Mouse (Mus musculus) small intestine, adult 2 months (tissue): ENCODE results near the gene Donson. TPM values are rescaled to one million over a fixed set of nuclear protein-coding genes. Genes with fewer than 3 reads are reported as not detected.

Experiments
- H3K27ac ChIP-seq: fragments of 200-500 bp; 2 replicates; pipeline ENCODE4 v1.5.1; 2012; ENCODE audit warnings: low read depth, low read length, control low read depth, inconsistent platforms; ENCODE audit not compliant: insufficient read depth
- H3K27me3 ChIP-seq: fragments of 200-500 bp; 2 replicates; pipeline ENCODE4 v1.6.1; 2012; ENCODE audit warnings: mild to moderate bottlenecking, moderate library complexity, low read length, inconsistent platforms; ENCODE audit not compliant: control insufficient read depth, insufficient read depth
- H3K36me3 ChIP-seq: fragments of 200-500 bp; 2 replicates; pipeline ENCODE4 v1.6.1; 2012; ENCODE audit warnings: mild to moderate bottlenecking, low read length, control low read depth, inconsistent platforms; ENCODE audit not compliant: control insufficient read depth, insufficient read depth
- H3K4me1 ChIP-seq: fragments of 200-500 bp; 2 replicates; pipeline ENCODE4 v1.6.1; 2012; ENCODE audit warnings: low read length, inconsistent platforms, mixed read lengths; ENCODE audit not compliant: control insufficient read depth, insufficient read depth, insufficient read length
- H3K4me3 ChIP-seq: fragments of 200-500 bp; 2 replicates; pipeline ENCODE4 v1.5.1; 2012; ENCODE audit warnings: low read depth, mild to moderate bottlenecking, control low read depth, inconsistent platforms, low read length, moderate library complexity
- CTCF ChIP-seq: fragments of 200-500 bp; IDR thresholded peaks from 2 replicates; pipeline ENCODE4 v1.5.1; 2012; ENCODE audit warnings: low read depth, mild to moderate bottlenecking, control low read depth, inconsistent platforms, low read length, moderate library complexity, mixed read lengths; ENCODE audit not compliant: insufficient replicate concordance, insufficient read length; ENCODE audit errors: extremely low read depth
- POLR2A ChIP-seq: fragments of 200-500 bp; IDR thresholded peaks from 2 replicates; pipeline ENCODE4 v1.6.1; 2012; ENCODE audit warnings: low read depth, mild to moderate bottlenecking, control low read depth, inconsistent platforms, low read length, moderate library complexity
- WGBS: fragments of 180-500 bp; shearing (Covaris S2); methylation state at CpG from one replicate; pipeline ENCODE4 v1.1.7; 2018; 5-methylcytosine and 5-hydroxymethylcytosine counted together
- polyA plus RNA-seq: library from polyadenylated mRNA; depleted of rRNA; stranded (reverse); fragments of >200 nt; gene quantifications from 2 replicates; pipeline ENCODE4 v1.2.3, GENCODE M21; 2012

Donson gene
- polyA plus RNA-seq, 1 experiment = 8.6 TPM

- TF ChIP-seq POLR2A = no peak
- H3K36me3 ChIP-seq = peaks cover 81% of the 10 kb centered on the region
- WGBS = 70% methylated on average over 1 of the region's 1 CpGs
Observed at GRCm38 (mm10) chr16:91661397-91661796, 27.2 kb downstream of the Donson start.

DNA sequence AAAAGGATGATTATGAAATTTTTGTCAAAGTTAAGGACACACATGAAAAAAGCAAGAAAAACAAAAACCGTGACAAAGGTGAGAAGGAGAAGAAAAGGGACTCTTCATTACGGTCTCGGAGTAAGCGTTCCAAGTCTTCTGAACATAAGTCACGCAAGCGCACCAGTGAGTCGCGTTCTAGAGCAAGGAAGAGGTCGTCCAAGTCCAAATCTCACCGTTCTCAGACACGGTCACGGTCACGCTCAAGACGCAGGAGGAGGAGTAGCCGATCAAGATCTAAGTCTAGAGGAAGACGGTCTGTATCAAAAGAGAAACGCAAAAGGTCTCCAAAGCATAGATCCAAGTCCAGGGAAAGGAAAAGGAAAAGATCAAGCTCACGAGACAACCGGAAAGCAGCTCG is 28.8 kb downstream of the Donson start:
- H3K36me3 ChIP-seq = peaks cover 84% of the 10 kb centered on the region
- H3K27me3 ChIP-seq = no peaks in the 10 kb centered on the region
- no peaks in the 10 kb centered on the region for H3K4me1 ChIP-seq
- H3K4me3 ChIP-seq = no peak overlapping the region
- 96% methylated on average over 20 of the region's 20 CpGs for WGBS
- no peak for TF ChIP-seq CTCF
- no peak for TF ChIP-seq POLR2A
- no peak overlapping the region for H3K27ac ChIP-seq

More at GRCm38 (mm10) chr16:91661397-91661796, 27.2 kb downstream of the Donson start:
- Histone ChIP-seq H3K4me3 (no peak overlapping the region), H3K27me3 (no peaks in the 10 kb centered on the region), H3K4me1 (no peaks in the 10 kb centered on the region), H3K27ac (no peak overlapping the region)

DNA sequence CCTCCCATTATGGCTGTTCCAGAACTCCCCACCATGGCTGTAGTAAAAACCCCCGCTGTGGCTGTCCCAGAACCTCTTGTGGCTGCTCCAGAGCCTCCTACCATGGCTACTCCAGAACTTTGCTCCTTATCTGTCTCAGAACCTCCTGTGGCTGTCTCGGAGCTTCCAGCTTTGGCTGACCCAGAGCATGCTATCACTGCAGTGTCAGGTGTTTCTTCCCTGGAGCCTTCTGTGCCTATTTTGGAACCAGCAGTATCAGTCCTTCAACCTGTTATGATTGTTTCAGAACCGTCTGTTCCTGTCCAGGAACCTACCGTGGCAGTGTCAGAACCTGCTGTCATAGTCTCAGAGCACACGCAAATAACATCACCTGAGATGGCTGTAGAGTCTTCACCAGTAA is 30.1 kb downstream of the Donson start:
- Histone ChIP-seq H3K36me3 (peaks cover 81% of the 10 kb centered on the region), H3K4me3 (no peak overlapping the region), H3K4me1 (no peaks in the 10 kb centered on the region), H3K27ac (no peak overlapping the region), H3K27me3 (no peaks in the 10 kb centered on the region)
- WGBS = 92% methylated on average over 5 of the region's 5 CpGs
- TF ChIP-seq CTCF (no peak), POLR2A (no peak)

- TF ChIP-seq CTCF (no peak), POLR2A (no peak)
- WGBS = 97% methylated on average over 17 of the region's 17 CpGs
- H3K27me3 ChIP-seq = no peaks in the 10 kb centered on the region
- peaks cover 80% of the 10 kb centered on the region for H3K36me3 ChIP-seq
- no peaks in the 10 kb centered on the region for H3K4me1 ChIP-seq
- H3K4me3 ChIP-seq = no peak overlapping the region
- no peak overlapping the region for H3K27ac ChIP-seq
Observed at GRCm38 (mm10) chr16:91657285-91657684, 31.3 kb downstream of the Donson start.

GRCm38 (mm10) chr16:91655285-91655684 is 33.3 kb downstream of the Donson start:
- 96% methylated on average over 9 of the region's 9 CpGs for WGBS
- Histone ChIP-seq H3K27me3 (no peaks in the 10 kb centered on the region), H3K4me3 (no peak overlapping the region), H3K4me1 (no peaks in the 10 kb centered on the region), H3K27ac (no peak overlapping the region), H3K36me3 (peaks cover 76% of the 10 kb centered on the region)
- TF ChIP-seq CTCF (no peak), POLR2A (no peak)

GRCm38 (mm10) chr16:91652191-91652590 is 36.4 kb downstream of the Donson start:
- H3K27me3 ChIP-seq = no peaks in the 10 kb centered on the region
- H3K4me3 ChIP-seq = no peak overlapping the region
- H3K27ac ChIP-seq = no peak overlapping the region
- 85% methylated on average over 3 of the region's 3 CpGs for WGBS
- TF ChIP-seq POLR2A (no peak), CTCF (no peak)
- peaks cover 45% of the 10 kb centered on the region for H3K36me3 ChIP-seq
- no peaks in the 10 kb centered on the region for H3K4me1 ChIP-seq

- no peak overlapping the region for H3K4me3 ChIP-seq
- H3K36me3 ChIP-seq = peaks cover 22% of the 10 kb centered on the region
- H3K27ac ChIP-seq = no peak overlapping the region
- no peaks in the 10 kb centered on the region for H3K27me3 ChIP-seq
- TF ChIP-seq POLR2A (no peak), CTCF (no peak)
- H3K4me1 ChIP-seq = no peaks in the 10 kb centered on the region
Observed at GRCm38 (mm10) chr16:91649781-91650180, 38.8 kb downstream of the Donson start.

DNA sequence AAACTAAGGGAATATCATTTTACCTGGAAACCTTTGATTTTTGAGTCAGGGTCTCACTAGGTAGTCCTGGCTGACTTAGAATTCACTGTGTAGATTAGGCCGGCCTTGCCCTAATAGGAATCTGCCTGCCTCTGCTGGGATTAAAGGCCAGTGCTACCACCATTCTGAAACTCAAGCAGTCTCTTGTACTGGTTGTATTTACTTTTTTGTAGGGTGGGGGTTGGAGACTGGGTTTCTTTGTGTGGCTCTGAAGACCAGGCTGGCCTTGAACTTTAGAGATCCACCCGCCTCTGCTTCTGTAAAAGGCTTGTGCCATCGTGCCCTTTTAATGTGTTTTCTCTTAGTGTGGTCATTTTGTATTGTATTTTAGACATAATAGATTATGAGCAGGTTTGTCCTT is 39.3 kb downstream of the Donson start:
- Histone ChIP-seq H3K36me3 (peaks cover 20% of the 10 kb centered on the region), H3K4me3 (peak overlapping the region; percentile 16; the same call in 1 of the 2 replicates), H3K27ac (no peak overlapping the region), H3K27me3 (no peaks in the 10 kb centered on the region), H3K4me1 (no peaks in the 10 kb centered on the region)
- 19% methylated on average over 3 of the region's 3 CpGs for WGBS
- TF ChIP-seq CTCF (no peak), POLR2A (no peak)
